Mouse (Mus musculus) limb, embryonic 11.5 days (tissue): ENCODE measurements at regions not wholly inside any gene's neighbourhood (a gene's known extent, or its start where the extent isn't known, plus 50 kb on each side); places are given as distances from the start of the nearest gene placed in this dataset.
A peak's percentile ranks its signal among the peaks of the same experiment; 100 is the strongest.

Experiments used
- ATAC-seq: fragments of 200-750 bp; cut with Nextera tagmentation; 2 replicates; pipeline ENCODE4 v1.8.0; 2017; ENCODE audit warnings: low read depth; ENCODE audit not compliant: insufficient number of reproducible peaks, low FRiP score, low TSS enrichment
- DNase-seq: peaks from one replicate; pipeline ENCODE4 v3.0.0-alpha.2; 2015; ENCODE audit warnings: low spot score
- H3K27ac ChIP-seq: fragments of 300-500 bp; sonication (generic); replicated peaks from 2 replicates; pipeline ENCODE4 v1.5.1; 2014; ENCODE audit warnings: low read depth, mild to moderate bottlenecking, low read length
- H3K27me3 ChIP-seq: fragments of 300-500 bp; sonication (generic); 2 replicates; pipeline ENCODE4 v1.6.1; 2014; ENCODE audit warnings: mild to moderate bottlenecking, low read length, mixed read lengths; ENCODE audit not compliant: control insufficient read depth, insufficient read depth
- H3K36me3 ChIP-seq: fragments of 300-500 bp; sonication (generic); 2 replicates; pipeline ENCODE4 v1.6.1; 2014; ENCODE audit warnings: mild to moderate bottlenecking, low read length, moderate library complexity, mixed read lengths; ENCODE audit not compliant: control insufficient read depth, insufficient read depth
- H3K4me1 ChIP-seq: fragments of 300-500 bp; sonication (generic); 2 replicates; pipeline ENCODE4 v1.6.1; 2014; ENCODE audit warnings: low read length, mixed read lengths; ENCODE audit not compliant: control insufficient read depth, insufficient read depth
- H3K4me2 ChIP-seq: fragments of 300-500 bp; sonication (generic); 2 replicates; pipeline ENCODE4 v1.6.1; 2014; ENCODE audit warnings: low read depth, mild to moderate bottlenecking, moderate library complexity; ENCODE audit not compliant: severe bottlenecking
- H3K4me3 ChIP-seq: fragments of 300-500 bp; sonication (generic); 2 replicates; pipeline ENCODE4 v1.5.1; 2014; ENCODE audit warnings: low read depth, low read length
- H3K9ac ChIP-seq: fragments of 300-500 bp; sonication (generic); 2 replicates; pipeline ENCODE4 v1.6.1; 2014; ENCODE audit warnings: mild to moderate bottlenecking, low read length
- H3K9me3 ChIP-seq: fragments of 300-500 bp; sonication (generic); 2 replicates; pipeline ENCODE4 v1.6.1; 2016; ENCODE audit warnings: low read length; ENCODE audit not compliant: control insufficient read depth
- WGBS: fragments of 180-500 bp; shearing (Covaris S2); extraction: QIAGEN DNeasy Blood & Tissue Kit; methylation state at CpG from one replicate; pipeline ENCODE4 v1.1.7; 2014; 5-methylcytosine and 5-hydroxymethylcytosine counted together

GRCm38 (mm10) chr10:95110786-95111185 lies 166.2 kb upstream of the Plxnc1 start:
- H3K36me3 ChIP-seq = no peaks in the 10 kb centered on the region
- 91% methylated on average over 21 of the region's 21 CpGs for WGBS
- H3K27ac ChIP-seq = no peak overlapping the region
- no peak overlapping the region for H3K4me3 ChIP-seq
- DNase-seq (no peak), ATAC-seq (no peak)
- no peak overlapping the region for H3K9ac ChIP-seq
- H3K4me2 ChIP-seq = no peak overlapping the region
- H3K4me1 ChIP-seq = no peaks in the 10 kb centered on the region; the same call in 1 of the 2 replicates
- no peaks in the 10 kb centered on the region for H3K9me3 ChIP-seq
- H3K27me3 ChIP-seq = no peaks in the 10 kb centered on the region

- Histone ChIP-seq H3K27ac (no peak overlapping the region), H3K9ac (no peak overlapping the region), H3K27me3 (no peaks in the 10 kb centered on the region), H3K36me3 (no peaks in the 10 kb centered on the region), H3K4me3 (no peak overlapping the region), H3K9me3 (no peaks in the 10 kb centered on the region), H3K4me1 (no peaks in the 10 kb centered on the region; the same call in 1 of the 2 replicates), H3K4me2 (no peak overlapping the region)
- WGBS = 89% methylated on average over 2 of the region's 2 CpGs
- ATAC-seq = no peak
- DNase-seq = no peak
Measured at GRCm38 (mm10) chr10:95109576-95109975, 164.9 kb upstream of the Plxnc1 start.

- WGBS = 42% methylated on average over 3 of the region's 3 CpGs
- Histone ChIP-seq H3K27me3 (no peaks in the 10 kb centered on the region), H3K27ac (0 out of 2 replicates have a peak overlapping the region, but pooled peaks have one; percentile 45), H3K9me3 (no peaks in the 10 kb centered on the region), H3K9ac (no peak overlapping the region), H3K4me1 (no peaks in the 10 kb centered on the region; the same call in 1 of the 2 replicates), H3K36me3 (no peaks in the 10 kb centered on the region), H3K4me2 (no peak overlapping the region), H3K4me3 (no peak overlapping the region)
- peak; percentile 57; the same call in 1 of the 2 replicates for ATAC-seq
- no peak for DNase-seq
Measured at GRCm38 (mm10) chr10:95107532-95108251, 163.1 kb upstream of the Plxnc1 start.

GRCm38 (mm10) chr10:95103808-95104207 lies 159.2 kb upstream of the Plxnc1 start:
- DNase-seq (no peak), ATAC-seq (no peak)
- Histone ChIP-seq H3K9me3 (no peaks in the 10 kb centered on the region), H3K27me3 (no peaks in the 10 kb centered on the region), H3K4me2 (no peak overlapping the region), H3K27ac (no peak overlapping the region), H3K9ac (no peak overlapping the region), H3K36me3 (no peaks in the 10 kb centered on the region), H3K4me1 (no peaks in the 10 kb centered on the region), H3K4me3 (no peak overlapping the region)

- Histone ChIP-seq H3K27me3 (no peaks in the 10 kb centered on the region), H3K4me1 (no peaks in the 10 kb centered on the region), H3K9ac (no peak overlapping the region), H3K4me2 (no peak overlapping the region), H3K27ac (no peak overlapping the region), H3K9me3 (no peaks in the 10 kb centered on the region), H3K36me3 (no peaks in the 10 kb centered on the region), H3K4me3 (no peak overlapping the region)
- ATAC-seq (no peak), DNase-seq (no peak)
- 78% methylated on average over 4 of the region's 4 CpGs for WGBS
Measured at GRCm38 (mm10) chr10:95102981-95103380, 158.3 kb upstream of the Plxnc1 start.

GRCm38 (mm10) chr10:95099906-95100305 lies 155.3 kb upstream of the Plxnc1 start:
- no peak for ATAC-seq
- H3K4me1 ChIP-seq = no peaks in the 10 kb centered on the region
- H3K27ac ChIP-seq = no peak overlapping the region
- H3K27me3 ChIP-seq = no peaks in the 10 kb centered on the region
- no peaks in the 10 kb centered on the region for H3K36me3 ChIP-seq
- H3K9ac ChIP-seq = no peak overlapping the region
- no peaks in the 10 kb centered on the region for H3K9me3 ChIP-seq
- H3K4me3 ChIP-seq = no peak overlapping the region
- no peak for DNase-seq
- H3K4me2 ChIP-seq = no peak overlapping the region
- 79% methylated on average over 5 of the region's 5 CpGs for WGBS

- no peak overlapping the region for H3K9ac ChIP-seq
- DNase-seq = no peak
- WGBS = 58% methylated on average over 4 of the region's 4 CpGs
- no peaks in the 10 kb centered on the region for H3K36me3 ChIP-seq
- H3K27me3 ChIP-seq = no peaks in the 10 kb centered on the region
- no peak overlapping the region for H3K27ac ChIP-seq
- H3K9me3 ChIP-seq = no peaks in the 10 kb centered on the region
- ATAC-seq = no peak
- no peaks in the 10 kb centered on the region for H3K4me1 ChIP-seq
- no peak overlapping the region for H3K4me3 ChIP-seq
- no peak overlapping the region for H3K4me2 ChIP-seq
Measured at GRCm38 (mm10) chr10:95095847-95096246, 151.2 kb upstream of the Plxnc1 start.

GRCm38 (mm10) chr10:95094771-95095170 lies 150.1 kb upstream of the Plxnc1 start:
- Histone ChIP-seq H3K27ac (no peak overlapping the region), H3K4me1 (no peaks in the 10 kb centered on the region), H3K4me3 (no peak overlapping the region), H3K36me3 (no peaks in the 10 kb centered on the region), H3K27me3 (no peaks in the 10 kb centered on the region), H3K9ac (no peak overlapping the region), H3K9me3 (no peaks in the 10 kb centered on the region), H3K4me2 (no peak overlapping the region)
- no peak for ATAC-seq
- no peak for DNase-seq
- WGBS = 62% methylated on average over 8 of the region's 8 CpGs

- no peaks in the 10 kb centered on the region for H3K36me3 ChIP-seq
- no peaks in the 10 kb centered on the region for H3K27me3 ChIP-seq
- H3K4me3 ChIP-seq = no peak overlapping the region
- H3K9ac ChIP-seq = no peak overlapping the region
- H3K4me1 ChIP-seq = peaks cover under 1% of the 10 kb centered on the region; the same call in 1 of the 2 replicates
- no peaks in the 10 kb centered on the region for H3K9me3 ChIP-seq
- no peak overlapping the region for H3K27ac ChIP-seq
- DNase-seq (no peak), ATAC-seq (no peak)
- 48% methylated on average over 5 of the region's 5 CpGs for WGBS
- no peak overlapping the region for H3K4me2 ChIP-seq
Measured at GRCm38 (mm10) chr10:95093266-95093665, 148.6 kb upstream of the Plxnc1 start.
